Mouse (Mus musculus) limb, embryonic 15.5 days (tissue): Measurements from ENCODE around the gene Tedc2. TPM values are rescaled to one million over a fixed set of nuclear protein-coding genes. Genes with fewer than 3 reads are reported as not detected.

Experiments
- microRNA-seq: library from miRNA; unstranded; fragments of <30 nt; microRNA quantifications from one replicate; pipeline ENCODE4, GENCODE M21; 2016
- polyA plus RNA-seq: library from polyadenylated mRNA; unstranded; fragments of >200 nt; fragmentation: Nextera tagmentation; extraction: Ambion mirVana; gene quantifications from 2 replicates; pipeline ENCODE4 v1.2.1, GENCODE M21; 2015

Tedc2 gene
- polyA plus RNA-seq, 1 experiment from 2014 or later: 11.4 TPM

Small RNAs within 50 kb of the gene (microRNA-seq; reads per million reads assigned to microRNA genes)
- gene Mir5134 (0.82 reads per million), gene Mir6965 (1.2 reads per million)

Other genes with a start within 250 kb of the Tedc2 start
- gene Prss30, start 240.3 kb downstream of the Tedc2 start, polyA plus RNA-seq: not detected in 2 replicates
- 1.1 and 1.4 TPM in 2 replicates for gene Prss22, start 222.8 kb downstream of the Tedc2 start, polyA plus RNA-seq
- 8.6 and 9.6 TPM in 2 replicates for gene Prss27, start 182.7 kb downstream of the Tedc2 start, polyA plus RNA-seq
- 60.9 and 62.9 TPM in 2 replicates for gene Kctd5, start 147.4 kb downstream of the Tedc2 start, polyA plus RNA-seq
- gene Pdpk1, start 69.9 kb downstream of the Tedc2 start, polyA plus RNA-seq: 38.6 and 50.0 TPM in 2 replicates
- 30.0 and 30.7 TPM in 2 replicates for gene Amdhd2, start 57.1 kb downstream of the Tedc2 start, polyA plus RNA-seq
- gene Atp6v0c, start 51.1 kb downstream of the Tedc2 start, polyA plus RNA-seq: 488 and 521 TPM in 2 replicates
- 7.3 and 7.4 TPM in 2 replicates for gene Tbc1d24, start 15.3 kb downstream of the Tedc2 start, polyA plus RNA-seq
- gene Ntn3, start 11.3 kb downstream of the Tedc2 start, polyA plus RNA-seq: 8.8 and 13.8 TPM in 2 replicates
- gene Ccnf, start 30.6 kb upstream of the Tedc2 start, polyA plus RNA-seq: 45.0 and 47.9 TPM in 2 replicates
- 0.26 TPM in 1 of 2 replicates, not detected in the other for gene Abca17, start 130.2 kb upstream of the Tedc2 start, polyA plus RNA-seq
- 8.0 and 9.3 TPM in 2 replicates for gene Abca3, start 131.1 kb upstream of the Tedc2 start, polyA plus RNA-seq
- 244 and 255 TPM in 2 replicates for gene Rnps1, start 193.7 kb upstream of the Tedc2 start, polyA plus RNA-seq
- gene Eci1, start 205.8 kb upstream of the Tedc2 start, polyA plus RNA-seq: 68.2 and 69.0 TPM in 2 replicates
- 13.3 and 16.6 TPM in 2 replicates for gene Dnase1l2, start 222.3 kb upstream of the Tedc2 start, polyA plus RNA-seq
- gene E4f1, start 249.5 kb upstream of the Tedc2 start, polyA plus RNA-seq: 36.3 and 37.5 TPM in 2 replicates
- gene Pgp, start 249.5 kb upstream of the Tedc2 start, polyA plus RNA-seq: 47.9 and 51.1 TPM in 2 replicates